Mouse (Mus musculus): ENCODE data around the gene Clca3a2. TPM values are rescaled to one million over a fixed set of nuclear protein-coding genes. Genes with fewer than 3 reads are reported as not detected.
"Not testable (repeated sequence)": the region's sequence is repeated elsewhere in the genome, so short reads cannot be mapped to it uniquely, and the experiment has no call there.

Clca3a2 gene
- polyA plus RNA-seq, 1 experiment from 2014 or later: 0.48 TPM

GRCm38 (mm10) chr3:144808153-144808925, 11.0 kb downstream of the Clca3a2 start:
- not testable (repeated sequence) for H3K36me3 ChIP-seq (ENCODE audit: control insufficient read depth, insufficient read depth, low read length); H3K4me3 ChIP-seq (ENCODE audit: low read length); ATAC-seq; H3K9me3 ChIP-seq (ENCODE audit: control insufficient read depth, low read length); H3K4me2 ChIP-seq (ENCODE audit: low read depth, low read length); H3K27ac ChIP-seq (ENCODE audit: low read length); H3K9ac ChIP-seq (ENCODE audit: low read depth, low read length); H3K27me3 ChIP-seq (replicated peaks; ENCODE audit: control insufficient read depth, insufficient read depth, low read length); H3K4me1 ChIP-seq (ENCODE audit: control insufficient read depth, insufficient read depth, low read length)
- WGBS: 70% methylated on average over 14 of the region's 17 CpGs

- H3K27ac ChIP-seq (ENCODE audit: low read length); H3K27me3 ChIP-seq (replicated peaks; ENCODE audit: control insufficient read depth, insufficient read depth, low read length); H3K4me2 ChIP-seq (ENCODE audit: low read depth, low read length); H3K9ac ChIP-seq (ENCODE audit: low read depth, low read length); H3K36me3 ChIP-seq (ENCODE audit: control insufficient read depth, insufficient read depth, low read length); H3K4me3 ChIP-seq (ENCODE audit: low read length); H3K9me3 ChIP-seq (ENCODE audit: control insufficient read depth, low read length); ATAC-seq; H3K4me1 ChIP-seq (ENCODE audit: control insufficient read depth, insufficient read depth, low read length): not testable (repeated sequence)
- WGBS: 62% methylated on average over 2 of the region's 2 CpGs
Observed at GRCm38 (mm10) chr3:144806626-144807025, 12.7 kb downstream of the Clca3a2 start.

- Histone ChIP-seq H3K4me2 (ENCODE audit: low read depth, low read length) (no peak overlapping the region), H3K9me3 (ENCODE audit: control insufficient read depth, low read length) (no peaks in the 10 kb centered on the region), H3K27me3 (replicated peaks; ENCODE audit: control insufficient read depth, insufficient read depth, low read length) (no peaks in the 10 kb centered on the region), H3K27ac (ENCODE audit: low read length) (no peak overlapping the region), H3K9ac (ENCODE audit: low read depth, low read length) (no peak overlapping the region), H3K4me3 (ENCODE audit: low read length) (no peak overlapping the region), H3K4me1 (ENCODE audit: control insufficient read depth, insufficient read depth, low read length) (no peaks in the 10 kb centered on the region), H3K36me3 (ENCODE audit: control insufficient read depth, insufficient read depth, low read length) (no peaks in the 10 kb centered on the region)
- ATAC-seq: no peak
- 36% methylated on average over 8 of the region's 8 CpGs for WGBS
Observed at GRCm38 (mm10) chr3:144801861-144802260, 17.4 kb downstream of the Clca3a2 start.

- no peaks in the 10 kb centered on the region for H3K27me3 ChIP-seq (replicated peaks; ENCODE audit: control insufficient read depth, insufficient read depth, low read length)
- H3K9me3 ChIP-seq (ENCODE audit: control insufficient read depth, low read length): no peaks in the 10 kb centered on the region
- no peak for ATAC-seq
- H3K4me2 ChIP-seq (ENCODE audit: low read depth, low read length): no peak overlapping the region
- WGBS: 72% methylated on average over 11 of the region's 11 CpGs
- H3K36me3 ChIP-seq (ENCODE audit: control insufficient read depth, insufficient read depth, low read length): no peaks in the 10 kb centered on the region
- no peak overlapping the region for H3K4me3 ChIP-seq (ENCODE audit: low read length)
- no peaks in the 10 kb centered on the region for H3K4me1 ChIP-seq (ENCODE audit: control insufficient read depth, insufficient read depth, low read length)
- no peak overlapping the region for H3K27ac ChIP-seq (ENCODE audit: low read length)
- no peak overlapping the region for H3K9ac ChIP-seq (ENCODE audit: low read depth, low read length)
Observed at GRCm38 (mm10) chr3:144785181-144786148, 33.8 kb downstream of the Clca3a2 start.

- no peak overlapping the region for H3K9ac ChIP-seq (ENCODE audit: low read depth, low read length)
- peaks cover 10% of the 10 kb centered on the region for H3K4me1 ChIP-seq (ENCODE audit: control insufficient read depth, insufficient read depth, low read length)
- ATAC-seq: no peak
- no peak overlapping the region for H3K4me2 ChIP-seq (ENCODE audit: low read depth, low read length)
- no peaks in the 10 kb centered on the region for H3K36me3 ChIP-seq (ENCODE audit: control insufficient read depth, insufficient read depth, low read length)
- no peaks in the 10 kb centered on the region for H3K9me3 ChIP-seq (ENCODE audit: control insufficient read depth, low read length)
- no peak overlapping the region for H3K4me3 ChIP-seq (ENCODE audit: low read length)
- H3K27ac ChIP-seq (ENCODE audit: low read length): no peak overlapping the region
- no peaks in the 10 kb centered on the region for H3K27me3 ChIP-seq (replicated peaks; ENCODE audit: control insufficient read depth, insufficient read depth, low read length)
- WGBS: 86% methylated on average over 4 of the region's 4 CpGs
Observed at GRCm38 (mm10) chr3:144765161-144765560, 54.1 kb downstream of the Clca3a2 start.

GRCm38 (mm10) chr3:144761454-144761853, 57.8 kb downstream of the Clca3a2 start:
- H3K27ac ChIP-seq (ENCODE audit: low read length): peak overlapping the region; percentile 80; the same call in 1 of the 2 replicates

GRCm38 (mm10) chr3:144760592-144761309, 58.5 kb downstream of the Clca3a2 start, which contains the start of gene Clca3a1:
Gene Clca3a1, minus strand, starts transcription at chr3:144760977.
- Histone ChIP-seq H3K36me3 (ENCODE audit: control insufficient read depth, insufficient read depth, low read length) (no peaks in the 10 kb centered on the region), H3K4me1 (ENCODE audit: control insufficient read depth, insufficient read depth, low read length) (peaks cover 10% of the 10 kb centered on the region), H3K27ac (ENCODE audit: low read length) (peak within 1 kb of the TSS; percentile 80), H3K9ac (ENCODE audit: low read depth, low read length) (no peak within 1 kb of the TSS), H3K4me2 (ENCODE audit: low read depth, low read length) (peak within 1 kb of the TSS; percentile 43), H3K4me3 (ENCODE audit: low read length) (peak within 1 kb of the TSS; percentile 3; the same call in 1 of the 2 replicates), H3K9me3 (ENCODE audit: control insufficient read depth, low read length) (no peaks in the 10 kb centered on the region), H3K27me3 (replicated peaks; ENCODE audit: control insufficient read depth, insufficient read depth, low read length) (no peaks in the 10 kb centered on the region)
- ATAC-seq: peak; percentile 89
- WGBS: 28% methylated on average over 9 of the region's 11 CpGs

More at GRCm38 (mm10) chr3:144761454-144761853, 57.8 kb downstream of the Clca3a2 start:
- peak; percentile 66 for ATAC-seq
- H3K27me3 ChIP-seq (replicated peaks; ENCODE audit: control insufficient read depth, insufficient read depth, low read length): no peaks in the 10 kb centered on the region
- no peaks in the 10 kb centered on the region for H3K36me3 ChIP-seq (ENCODE audit: control insufficient read depth, insufficient read depth, low read length)
- H3K4me3 ChIP-seq (ENCODE audit: low read length): no peak overlapping the region
- no peaks in the 10 kb centered on the region for H3K9me3 ChIP-seq (ENCODE audit: control insufficient read depth, low read length)
- H3K4me1 ChIP-seq (ENCODE audit: control insufficient read depth, insufficient read depth, low read length): peaks cover 10% of the 10 kb centered on the region
- WGBS: 27% methylated on average over 6 of the region's 6 CpGs
- H3K4me2 ChIP-seq (ENCODE audit: low read depth, low read length): peak overlapping the region; percentile 43; the same call in 1 of the 2 replicates
- H3K9ac ChIP-seq (ENCODE audit: low read depth, low read length): no peak overlapping the region

- peak; percentile 5; the same call in 1 of the 2 replicates for ATAC-seq
- no peak overlapping the region for H3K4me2 ChIP-seq (ENCODE audit: low read depth, low read length)
- 49% methylated on average over 3 of the region's 3 CpGs for WGBS
Observed at GRCm38 (mm10) chr3:144759719-144760118, 59.6 kb downstream of the Clca3a2 start.

More at GRCm38 (mm10) chr3:144759719-144760118, 59.6 kb downstream of the Clca3a2 start:
- Histone ChIP-seq H3K27ac (ENCODE audit: low read length) (no peak overlapping the region; the same call in 1 of the 2 replicates), H3K9me3 (ENCODE audit: control insufficient read depth, low read length) (no peaks in the 10 kb centered on the region), H3K4me3 (ENCODE audit: low read length) (no peak overlapping the region), H3K9ac (ENCODE audit: low read depth, low read length) (no peak overlapping the region), H3K36me3 (ENCODE audit: control insufficient read depth, insufficient read depth, low read length) (no peaks in the 10 kb centered on the region), H3K4me1 (ENCODE audit: control insufficient read depth, insufficient read depth, low read length) (peaks cover 10% of the 10 kb centered on the region), H3K27me3 (replicated peaks; ENCODE audit: control insufficient read depth, insufficient read depth, low read length) (no peaks in the 10 kb centered on the region)

Measured in intestine, embryonic 16.5 days (tissue).